Mouse (Mus musculus) CH12.LX (cell line): Measurements from ENCODE around the gene Tmem56. TPM values are rescaled to one million over a fixed set of nuclear protein-coding genes. Genes with fewer than 3 reads are reported as not detected.

Source experiments
- DNase-seq: peaks from one replicate; pipeline ENCODE4 v3.0.0-alpha.2; 2013; ENCODE audit errors: extremely low read depth
- H3K27ac ChIP-seq: 2 replicates; pipeline ENCODE4 v1.5.1; 2012; ENCODE audit warnings: low read depth, mild to moderate bottlenecking, control low read depth, moderate library complexity; ENCODE audit not compliant: insufficient read depth
- H3K27me3 ChIP-seq: replicated peaks from 2 replicates; pipeline ENCODE3; 2012; ENCODE audit warnings: inconsistent platforms
- H3K36me3 ChIP-seq, 2 experiments: replicated peaks in 1 of 2; 2 replicates each; pipeline versions ENCODE3 to v1.6.1; 2012; ENCODE audit warnings: inconsistent platforms in 1 of 2, low read length in 1 of 2, mild to moderate bottlenecking in 1 of 2, mixed read lengths in 1 of 2, moderate library complexity in 1 of 2; ENCODE audit not compliant: control insufficient read depth in 1 of 2, insufficient read depth in 1 of 2
- H3K4me1 ChIP-seq, 2 experiments: 2 replicates each; pipeline ENCODE4 v1.6.1; 2012; ENCODE audit warnings: inconsistent platforms in 1 of 2, moderate library complexity in 1 of 2; ENCODE audit not compliant: insufficient read depth in 2 of 2, control insufficient read depth in 1 of 2
- H3K4me2 ChIP-seq: 2 replicates; pipeline ENCODE4 v1.6.1; 2012; ENCODE audit warnings: low read depth, mild to moderate bottlenecking, control low read depth; ENCODE audit not compliant: poor library complexity, insufficient read depth, severe bottlenecking
- H3K4me3 ChIP-seq, 3 experiments: fragments of 150-350 bp in 1 of 3; sonication (generic) in 1 of 3; replicated peaks in 1 of 3; 2 replicates each; pipeline versions ENCODE3 to v1.5.1; 2011 to 2012; ENCODE audit warnings: low read depth in 2 of 3, low read length in 2 of 3, mild to moderate bottlenecking in 2 of 3, moderate library complexity in 2 of 3, control low read depth in 1 of 3, improper control_type of control experiment in 1 of 3, inconsistent platforms in 1 of 3, mixed read lengths in 1 of 3; ENCODE audit not compliant: poor library complexity in 1 of 3
- H3K79me2 ChIP-seq: replicated peaks from 2 replicates; pipeline ENCODE4 v1.6.1; 2012; ENCODE audit warnings: mild to moderate bottlenecking, moderate library complexity; ENCODE audit not compliant: control insufficient read depth, poor library complexity, insufficient read depth, severe bottlenecking; ENCODE audit errors: extremely low read depth
- H3K9ac ChIP-seq: 2 replicates; pipeline ENCODE4 v1.6.1; 2012; ENCODE audit warnings: low read depth, mild to moderate bottlenecking, control low read depth, moderate library complexity; ENCODE audit not compliant: insufficient read depth
- H3K9me3 ChIP-seq: replicated peaks from 2 replicates; pipeline ENCODE3; 2012; ENCODE audit warnings: low read length, inconsistent platforms, mixed read lengths
- BHLHE40 ChIP-seq: IDR thresholded peaks from 2 replicates; pipeline ENCODE4 v1.6.1; 2011; ENCODE audit warnings: mild to moderate bottlenecking, low read depth, low read length, improper control_type of control experiment
- CHD2 ChIP-seq: IDR thresholded peaks from 2 replicates; pipeline ENCODE4 v1.6.1; 2011; ENCODE audit warnings: low read length, improper control_type of control experiment
- E2F4 ChIP-seq: IDR thresholded peaks from 2 replicates; pipeline ENCODE4 v1.6.1; 2011; ENCODE audit warnings: low read depth, low read length, improper control_type of control experiment; ENCODE audit not compliant: insufficient replicate concordance
- ETS1 ChIP-seq: conservative IDR thresholded peaks from 2 replicates; pipeline ENCODE4 v1.6.1; 2012; ENCODE audit warnings: low read depth, mild to moderate bottlenecking, inconsistent platforms, low read length, improper control_type of control experiment, moderate library complexity
- GABPA ChIP-seq: IDR thresholded peaks from 2 replicates; pipeline ENCODE4 v1.6.1; 2012; ENCODE audit warnings: low read depth, low read length, improper control_type of control experiment, inconsistent platforms; ENCODE audit not compliant: insufficient replicate concordance
- JUND ChIP-seq: conservative IDR thresholded peaks from 2 replicates; pipeline ENCODE4 v1.6.1; 2011; ENCODE audit warnings: low read depth, low read length, improper control_type of control experiment
- KAT2A ChIP-seq: IDR thresholded peaks from 2 replicates; pipeline ENCODE4 v1.6.1; 2012; ENCODE audit warnings: low read length, improper control_type of control experiment, inconsistent platforms; ENCODE audit not compliant: insufficient replicate concordance
- MAFK ChIP-seq: IDR thresholded peaks from 2 replicates; pipeline ENCODE4 v1.6.1; 2011; ENCODE audit warnings: low read length, improper control_type of control experiment; ENCODE audit not compliant: insufficient replicate concordance
- MAX ChIP-seq: IDR thresholded peaks from 2 replicates; pipeline ENCODE4 v1.6.1; 2011; ENCODE audit warnings: low read length, improper control_type of control experiment
- MAZ ChIP-seq: IDR thresholded peaks from 2 replicates; pipeline ENCODE4 v1.6.1; 2012; ENCODE audit warnings: low read depth, mild to moderate bottlenecking, inconsistent platforms, low read length, improper control_type of control experiment, moderate library complexity
- MEF2A ChIP-seq: IDR thresholded peaks from 2 replicates; pipeline ENCODE4 v1.6.1; 2014; ENCODE audit warnings: low read depth, mild to moderate bottlenecking, inconsistent platforms, low read length, improper control_type of control experiment, borderline replicate concordance
- NELFE ChIP-seq: IDR thresholded peaks from 2 replicates; pipeline ENCODE4 v1.6.1; 2011; ENCODE audit warnings: low read depth, low read length, improper control_type of control experiment
- PAX5 ChIP-seq: IDR thresholded peaks from 2 replicates; pipeline ENCODE4 v1.6.1; 2012; ENCODE audit warnings: low read length, inconsistent platforms, mixed read lengths
- RAD21 ChIP-seq: IDR thresholded peaks from 2 replicates; pipeline ENCODE4 v1.6.1; 2011; ENCODE audit warnings: low read depth, mild to moderate bottlenecking, low read length, improper control_type of control experiment, moderate library complexity
- RCOR1 ChIP-seq: conservative IDR thresholded peaks from 2 replicates; pipeline ENCODE4 v1.6.1; 2012; ENCODE audit warnings: low read depth, mild to moderate bottlenecking, inconsistent platforms, low read length, improper control_type of control experiment
- SIN3A ChIP-seq: IDR thresholded peaks from 2 replicates; pipeline ENCODE4 v1.6.1; 2012; ENCODE audit warnings: low read length, improper control_type of control experiment, inconsistent platforms
- SMC3 ChIP-seq: IDR thresholded peaks from 2 replicates; pipeline ENCODE4 v1.6.1; 2011; ENCODE audit warnings: low read depth, low read length, improper control_type of control experiment
- TBP ChIP-seq: conservative IDR thresholded peaks from 2 replicates; pipeline ENCODE4 v1.6.1; 2011; ENCODE audit warnings: low read depth, low read length, improper control_type of control experiment
- USF2 ChIP-seq: conservative IDR thresholded peaks from 2 replicates; pipeline ENCODE4 v1.6.1; 2011; ENCODE audit warnings: low read depth, low read length, improper control_type of control experiment
- ZNF384 ChIP-seq: IDR thresholded peaks from 2 replicates; pipeline ENCODE4 v1.6.1; 2012; ENCODE audit warnings: low read depth, low read length, improper control_type of control experiment, inconsistent platforms
- dilution Hi-C: fragments of 300-500 bp; cut with MboI; formaldehyde crosslinking; loops from 2 replicates; pipeline ENCODE4 v1.14.3; 2020; ENCODE audit warnings: low sequenced_read_pairs; ENCODE audit not compliant: extremely low pct_unique_long_range_greater_than_20kb, extremely low pct_ligation_motif_present
- in situ Hi-C: fragments of 300-500 bp; cut with MboI; formaldehyde crosslinking; loops from 3 replicates; pipeline ENCODE4 v1.14.3; 2019; ENCODE audit warnings: low sequenced_read_pairs, low pct_ligation_motif_present, low pct_unique_long_range_greater_than_20kb, mixed read lengths
- polyA plus RNA-seq: library from polyadenylated mRNA; unstranded; fragments of >175 nt; gene quantifications from 2 replicates; pipeline ENCODE4 v1.2.1, GENCODE M21; 2012; ENCODE audit warnings: low read depth; ENCODE audit not compliant: insufficient read length
- total RNA-seq, 2 experiments: library from RNA; depleted of rRNA; stranded (reverse); fragments of 300-350 nt in 1 of 2; fragments of >200 nt in 1 of 2; gene quantifications; 2 replicates each; pipeline ENCODE4 v1.2.3; 2012 to 2014

The Tmem56 gene
- total and polyA plus RNA-seq, 3 experiments = not detected

DNA sequence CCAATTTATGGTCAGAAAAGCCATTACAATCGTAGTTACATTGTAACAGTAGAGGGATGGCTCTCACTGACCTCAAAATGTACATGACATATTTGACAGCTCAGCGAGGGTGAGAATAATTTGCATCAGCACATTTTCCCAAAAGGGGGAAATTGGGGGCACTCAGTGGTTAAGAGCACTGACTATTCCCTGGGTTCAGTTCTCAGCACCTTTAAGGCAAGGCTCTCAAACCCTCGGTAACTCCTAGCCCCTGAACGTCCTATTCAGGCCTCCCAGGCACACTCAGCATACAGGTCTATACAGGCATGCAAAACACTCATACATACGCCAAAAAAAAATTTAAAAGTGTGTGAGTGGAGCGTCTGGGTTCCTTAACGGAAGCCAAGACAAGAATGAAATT, 112.3 kb downstream of the Tmem56 start:
- in situ Hi-C loops = loop anchor here (5.0 to 25.0 kb wide), 2 partner anchors 122 to 567 kb away; partner anchors contain the start of gene Alg14
- no peak for TF ChIP-seq BHLHE40
- TF ChIP-seq GABPA = no peak
- no peak for TF ChIP-seq MAFK
- no peak for TF ChIP-seq MAZ
- no peak for TF ChIP-seq RAD21
- TF ChIP-seq PAX5 = no peak
- no peak for TF ChIP-seq MEF2A
- TF ChIP-seq ZNF384 = no peak
- no peak for TF ChIP-seq USF2
- TF ChIP-seq TBP = no peak
- TF ChIP-seq E2F4 = no peak
- TF ChIP-seq SMC3 = no peak
- TF ChIP-seq JUND = no peak
- no peak for TF ChIP-seq KAT2A
- no peak for TF ChIP-seq ETS1
- TF ChIP-seq CHD2 = no peak
- TF ChIP-seq MAX = no peak
- no peak for TF ChIP-seq RCOR1
- TF ChIP-seq SIN3A = no peak
- no peak for TF ChIP-seq NELFE

GRCm38 (mm10) chr3:121169092-121169942, 113.6 kb downstream of the Tmem56 start:
- H3K4me3 ChIP-seq = no peak overlapping the region
- H3K36me3 ChIP-seq = peaks cover 0 to 20% of the 10 kb centered on the region in 2 experiments
- in situ Hi-C loops (loop anchor here (5.0 to 25.0 kb wide), 2 partner anchors 323 to 568 kb away; no protein-coding TSS in a partner anchor), dilution Hi-C loops (no loop called here)
- no peak for DNase-seq
- peaks cover 3 to 12% of the 10 kb centered on the region in 2 experiments; a peak in 2 of 4 replicates for H3K4me1 ChIP-seq
- H3K27ac ChIP-seq = no peak overlapping the region
- TF ChIP-seq MAX (no peak), MEF2A (no peak)
- no peak overlapping the region for H3K4me2 ChIP-seq
- H3K79me2 ChIP-seq = no peaks in the 10 kb centered on the region
- no peaks in the 10 kb centered on the region for H3K27me3 ChIP-seq
- H3K9me3 ChIP-seq = peaks cover 5% of the 10 kb centered on the region
- no peak overlapping the region for H3K9ac ChIP-seq

More for the DNA sequence above, 112.3 kb downstream of the Tmem56 start:
- Histone ChIP-seq H3K27ac (no peak overlapping the region), H3K9me3 (peaks cover 5% of the 10 kb centered on the region), H3K4me2 (peak overlapping the region; percentile 80), H3K79me2 (no peaks in the 10 kb centered on the region), H3K27me3 (no peaks in the 10 kb centered on the region), H3K4me3 (peak overlapping the region; percentile 13 to 78 (median 68)), H3K9ac (peak overlapping the region; percentile 46), H3K4me1 (peaks cover 3 to 12% of the 10 kb centered on the region in 2 experiments; a peak in 2 of 4 replicates), H3K36me3 (peaks cover 0 to 20% of the 10 kb centered on the region in 2 experiments)
- DNase-seq = no peak
- dilution Hi-C loops = no loop called here
